Mouse (Mus musculus) urinary bladder, adult 2 months (tissue): ENCODE results near the gene Olfr56. TPM values are rescaled to one million over a fixed set of nuclear protein-coding genes. Genes with fewer than 3 reads are reported as not detected.
"Not testable (repeated sequence)": the region's sequence is repeated elsewhere in the genome, so short reads cannot be mapped to it uniquely, and the experiment has no call there.

Source experiments
- DNase-seq: peaks from one replicate; pipeline ENCODE4 v3.0.0; 2022; ENCODE audit warnings: low spot score
- polyA plus RNA-seq: library from polyadenylated mRNA; depleted of rRNA; stranded (reverse); fragments of >200 nt; gene quantifications from 2 replicates; pipeline ENCODE4 v1.2.3, GENCODE M21; 2012; rRNA removed

Gene Olfr56
- polyA plus RNA-seq, 1 experiment = 0.34 TPM

GRCm38 (mm10) chr11:49168839-49169611, 190.3 kb downstream of the Olfr56 start:
- DNase-seq = no peak

DNA sequence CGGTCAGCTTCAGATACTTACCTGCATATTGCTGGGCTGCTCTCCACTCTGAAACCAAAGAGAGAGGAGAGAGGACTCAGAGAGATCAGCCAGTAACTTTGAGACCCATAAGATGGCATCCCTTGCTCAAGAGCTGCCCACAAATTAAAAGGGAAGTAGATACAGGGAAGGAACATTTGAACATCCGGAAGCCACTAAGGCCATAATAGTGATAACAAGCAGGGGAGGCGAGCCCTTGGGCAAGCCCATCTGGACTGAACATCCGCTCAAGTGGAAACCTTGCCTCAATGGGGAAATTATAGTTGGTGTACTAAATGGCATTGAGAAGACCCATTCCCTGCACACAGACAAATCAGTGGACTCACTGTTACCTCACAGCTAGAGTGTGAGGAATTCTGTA, 191.9 kb downstream of the Olfr56 start:
- DNase-seq = no peak

DNA sequence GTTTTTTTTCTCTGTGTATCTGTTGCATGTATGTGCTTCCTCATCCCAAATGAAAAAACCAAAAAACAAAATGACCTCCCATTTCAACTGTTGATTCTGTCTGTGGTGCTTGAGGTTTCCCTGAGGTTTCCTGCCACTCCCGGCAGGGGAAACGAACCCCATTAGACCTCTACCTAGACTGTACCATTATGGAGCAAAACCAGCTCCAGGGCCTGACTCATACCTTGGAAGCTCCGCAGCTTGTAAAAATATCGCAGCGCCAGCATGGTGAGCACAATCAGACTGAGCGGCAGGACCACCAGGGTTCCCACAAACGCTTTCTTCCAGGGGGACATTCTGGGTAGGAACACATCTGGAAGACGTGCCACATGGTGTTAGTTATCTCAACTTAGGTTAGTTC, 196.7 kb downstream of the Olfr56 start:
- DNase-seq = no peak

DNA sequence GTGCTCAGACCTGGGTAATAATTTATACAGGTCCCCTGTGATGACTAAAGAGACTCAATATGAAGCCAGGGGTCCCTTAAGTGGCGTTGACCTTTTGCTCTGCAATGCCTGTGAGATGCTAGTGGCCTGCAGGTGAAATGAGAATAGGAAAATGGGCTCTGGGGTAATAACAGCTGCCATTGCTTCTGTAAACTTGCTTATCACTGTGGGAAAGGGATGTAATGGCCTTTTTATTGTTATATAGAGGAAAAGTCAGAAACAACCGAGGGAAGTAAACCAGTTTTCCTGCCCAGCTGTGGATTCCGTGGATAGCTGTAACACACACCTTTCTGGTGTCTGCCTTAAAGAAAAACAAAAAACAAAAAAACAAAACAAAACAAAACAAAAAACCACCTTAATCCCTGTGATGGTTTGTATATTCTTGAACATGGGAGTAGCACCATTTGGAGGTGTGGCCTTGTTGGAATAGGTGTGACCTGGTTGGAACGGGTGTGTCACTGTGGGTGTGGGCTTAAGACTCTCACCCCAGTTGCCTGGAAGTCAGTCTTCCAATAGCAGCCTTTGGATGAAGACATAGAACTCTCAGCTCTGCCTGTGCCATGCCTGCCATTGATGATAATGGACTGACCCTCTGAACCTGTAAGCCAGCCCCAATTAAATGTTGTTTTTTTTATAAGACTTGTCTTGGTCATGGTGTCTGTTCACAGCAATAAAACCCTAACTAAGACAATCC, 197.5 kb downstream of the Olfr56 start:
- not testable (repeated sequence) for DNase-seq

DNA sequence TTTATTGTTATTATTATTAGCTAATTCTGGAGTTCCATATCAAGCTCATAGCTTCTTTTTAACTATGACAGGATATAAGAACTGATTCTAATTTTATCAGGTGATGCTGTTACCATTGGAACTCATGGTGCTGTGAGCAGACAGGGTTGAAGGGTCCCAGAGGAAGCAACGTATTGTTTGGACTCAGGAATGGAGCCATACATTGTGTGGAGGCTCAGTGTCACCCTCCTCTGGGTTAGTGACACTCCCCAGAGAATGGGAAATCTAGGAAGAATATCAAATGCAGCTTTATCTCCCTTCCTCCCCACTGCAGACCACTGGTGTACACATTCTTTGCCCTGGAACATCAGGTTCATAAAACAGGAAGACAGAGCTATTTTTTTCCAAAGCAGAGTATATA, 204.5 kb downstream of the Olfr56 start:
- DNase-seq = no peak

Other genes starting within 250 kb of the Olfr56 start
- 1,217 and 1,275 TPM in 2 replicates for gene Rack1, start 178.6 kb upstream of the Olfr56 start, polyA plus RNA-seq
- gene Trim41, start 161.5 kb upstream of the Olfr56 start, polyA plus RNA-seq = 34.8 and 37.5 TPM in 2 replicates
- gene Trim7, start 152.7 kb upstream of the Olfr56 start, polyA plus RNA-seq = 14.9 and 16.1 TPM in 2 replicates
- gene Gm12184, start 152.2 kb upstream of the Olfr56 start, polyA plus RNA-seq = 20.8 and 23.2 TPM in 2 replicates
- gene Irgm1, start 107.2 kb upstream of the Olfr56 start, polyA plus RNA-seq = 30.5 and 54.8 TPM in 2 replicates
- 0.98 and 1.6 TPM in 2 replicates for gene Gm5431, start 76.7 kb upstream of the Olfr56 start, polyA plus RNA-seq
- gene Psme2b, start 32.7 kb upstream of the Olfr56 start, polyA plus RNA-seq = 8.6 and 13.8 TPM in 2 replicates
- gene 9930111J21Rik1, start 509 bp downstream of the Olfr56 start, polyA plus RNA-seq = 1.9 and 3.4 TPM in 2 replicates
- 0.58 and 1.5 TPM in 2 replicates for gene Gm12185, start 13.3 kb downstream of the Olfr56 start, polyA plus RNA-seq
- gene Tgtp1, start 15.3 kb downstream of the Olfr56 start, polyA plus RNA-seq = 6.4 and 10.5 TPM in 2 replicates
- 5.9 and 7.8 TPM in 2 replicates for gene 9930111J21Rik2, start 72.4 kb downstream of the Olfr56 start, polyA plus RNA-seq
- 17.4 and 36.5 TPM in 2 replicates for gene Tgtp2, start 85.3 kb downstream of the Olfr56 start, polyA plus RNA-seq
- 16.0 and 23.9 TPM in 2 replicates for gene Ifi47, start 97.7 kb downstream of the Olfr56 start, polyA plus RNA-seq
- 0.06 and 0.14 TPM in 2 replicates for gene Olfr1396, start 136.0 kb downstream of the Olfr56 start, polyA plus RNA-seq
- gene Olfr1395, start 163.4 kb downstream of the Olfr56 start, polyA plus RNA-seq = not detected in 2 replicates
- gene Olfr1394, start 175.5 kb downstream of the Olfr56 start, polyA plus RNA-seq = not detected in 2 replicates
- 0.62 and 0.73 TPM in 2 replicates for gene Btnl9, start 208.3 kb downstream of the Olfr56 start, polyA plus RNA-seq
- gene Zfp62, start 224.4 kb downstream of the Olfr56 start, polyA plus RNA-seq = 12.4 and 17.0 TPM in 2 replicates